Mouse (Mus musculus) embryonic facial prominence, embryonic 15.5 days (tissue): ENCODE measurements around the gene Scgb1b15. TPM values are rescaled to one million over a fixed set of nuclear protein-coding genes. Genes with fewer than 3 reads are reported as not detected.
"Not testable (repeated sequence)": the region's sequence is repeated elsewhere in the genome, so short reads cannot be mapped to it uniquely, and the experiment has no call there.

Experiments used
- ATAC-seq: fragments of 200-750 bp; cut with Nextera tagmentation; 2 replicates; pipeline ENCODE4 v1.8.0; 2017; ENCODE audit warnings: low read depth, moderate TSS enrichment; ENCODE audit not compliant: insufficient number of reproducible peaks, low FRiP score, low TSS enrichment
- H3K27ac ChIP-seq: fragments of 300-500 bp; sonication (generic); replicated peaks from 2 replicates; pipeline ENCODE4 v1.5.1; 2015; ENCODE audit warnings: mild to moderate bottlenecking, inconsistent platforms
- H3K27me3 ChIP-seq: fragments of 300-500 bp; sonication (generic); 2 replicates; pipeline ENCODE4 v1.6.1; 2015; ENCODE audit warnings: inconsistent platforms
- H3K36me3 ChIP-seq: fragments of 300-500 bp; sonication (generic); 2 replicates; pipeline ENCODE4 v1.6.1; 2015; ENCODE audit warnings: mild to moderate bottlenecking, inconsistent platforms
- H3K4me1 ChIP-seq: fragments of 300-500 bp; sonication (generic); 2 replicates; pipeline ENCODE4 v1.6.1; 2015; ENCODE audit warnings: inconsistent platforms
- H3K4me2 ChIP-seq: fragments of 300-500 bp; sonication (generic); replicated peaks from 2 replicates; pipeline ENCODE4 v1.6.1; 2015; ENCODE audit warnings: mild to moderate bottlenecking, inconsistent platforms
- H3K4me3 ChIP-seq: fragments of 300-500 bp; sonication (generic); replicated peaks from 2 replicates; pipeline ENCODE4 v1.5.1; 2015; ENCODE audit warnings: mild to moderate bottlenecking, inconsistent platforms
- H3K9ac ChIP-seq: fragments of 300-500 bp; sonication (generic); 2 replicates; pipeline ENCODE4 v1.6.1; 2015; ENCODE audit warnings: inconsistent platforms
- H3K9me3 ChIP-seq: fragments of 300-500 bp; sonication (generic); replicated peaks from 2 replicates; pipeline ENCODE4 v1.6.1; 2016; ENCODE audit warnings: inconsistent platforms
- polyA plus RNA-seq: library from polyadenylated mRNA; unstranded; fragments of >200 nt; fragmentation: Nextera tagmentation; extraction: Ambion mirVana; gene quantifications from 2 replicates; pipeline ENCODE4 v1.2.1, GENCODE M21; 2015

Gene Scgb1b15
- polyA plus RNA-seq = not detected in 2 replicates

- H3K4me1 ChIP-seq, H3K4me3 ChIP-seq, H3K27ac ChIP-seq, H3K9me3 ChIP-seq, H3K9ac ChIP-seq, H3K36me3 ChIP-seq, H3K4me2 ChIP-seq, ATAC-seq, H3K27me3 ChIP-seq: not testable (repeated sequence)
Measured at GRCm38 (mm10) chr7:32836254-32836653, at the start of gene Scgb1b15. Scgb1b15 (plus strand) TSS chr7:32836554.

- H3K4me1 ChIP-seq, H3K27ac ChIP-seq, H3K4me2 ChIP-seq, H3K9me3 ChIP-seq, H3K36me3 ChIP-seq, H3K27me3 ChIP-seq, H3K9ac ChIP-seq, ATAC-seq, H3K4me3 ChIP-seq: not testable (repeated sequence)
Measured at GRCm38 (mm10) chr7:32829562-32829961, 6.8 kb upstream of the Scgb1b15 start, which contains the start of gene Scgb2b15. Scgb2b15 (minus strand) TSS chr7:32829662.

Other genes starting within 250 kb of the Scgb1b15 start
- not detected in 2 replicates for gene Scgb2b15, start 6.9 kb upstream of the Scgb1b15 start, polyA plus RNA-seq
- gene Scgb2b17, start 220.0 kb downstream of the Scgb1b15 start, polyA plus RNA-seq = not detected in 2 replicates
- gene Scgb1b17, start 226.9 kb downstream of the Scgb1b15 start, polyA plus RNA-seq = not detected in 2 replicates